Mouse (Mus musculus) stomach, embryonic 16.5 days (tissue): Measurements from ENCODE around the gene 2410004B18Rik. TPM values are rescaled to one million over a fixed set of nuclear protein-coding genes. Genes with fewer than 3 reads are reported as not detected.
A peak's percentile ranks its signal among the peaks of the same experiment; 100 is the strongest.
"Not testable (repeated sequence)": the region's sequence is repeated elsewhere in the genome, so short reads cannot be mapped to it uniquely, and the experiment has no call there.

ENCODE experiments used
- ATAC-seq: fragments of 200-750 bp; cut with Nextera tagmentation; 2 replicates; pipeline ENCODE4 v1.8.0; 2017; ENCODE audit warnings: moderate number of reproducible peaks, moderate TSS enrichment; ENCODE audit not compliant: insufficient read depth, low FRiP score
- H3K27ac ChIP-seq: fragments of 300-500 bp; sonication (generic); 2 replicates; pipeline ENCODE4 v1.5.1; 2014; ENCODE audit warnings: low read length
- H3K27me3 ChIP-seq: fragments of 300-500 bp; sonication (generic); 2 replicates; pipeline ENCODE4 v1.6.1; 2014; ENCODE audit warnings: low read length, control low read depth, mixed read lengths; ENCODE audit not compliant: control insufficient read depth, insufficient read depth
- H3K36me3 ChIP-seq: fragments of 300-500 bp; sonication (generic); 2 replicates; pipeline ENCODE4 v1.6.1; 2014; ENCODE audit warnings: low read length; ENCODE audit not compliant: control insufficient read depth, insufficient read depth
- H3K4me1 ChIP-seq: fragments of 300-500 bp; sonication (generic); 2 replicates; pipeline ENCODE4 v1.6.1; 2014; ENCODE audit warnings: low read length, control low read depth, mixed read lengths; ENCODE audit not compliant: control insufficient read depth, insufficient read depth
- H3K4me2 ChIP-seq: fragments of 300-500 bp; sonication (generic); 2 replicates; pipeline ENCODE4 v1.6.1; 2014; ENCODE audit warnings: low read depth, low read length, mixed read lengths
- H3K4me3 ChIP-seq: fragments of 300-500 bp; sonication (generic); replicated peaks from 2 replicates; pipeline ENCODE4 v1.5.1; 2014; ENCODE audit warnings: mild to moderate bottlenecking, low read length
- H3K9ac ChIP-seq: fragments of 300-500 bp; sonication (generic); 2 replicates; pipeline ENCODE4 v1.6.1; 2014; ENCODE audit warnings: low read length
- H3K9me3 ChIP-seq: fragments of 300-500 bp; sonication (generic); replicated peaks from 2 replicates; pipeline ENCODE4 v1.6.1; 2016; ENCODE audit warnings: low read length, control low read depth; ENCODE audit not compliant: control insufficient read depth
- WGBS: fragments of 180-500 bp; shearing (Covaris S2); extraction: QIAGEN DNeasy Blood & Tissue Kit; methylation state at CpG from one replicate; pipeline ENCODE4 v1.1.7; 2014; 5-methylcytosine and 5-hydroxymethylcytosine counted together
- polyA plus RNA-seq: library from polyadenylated mRNA; unstranded; fragments of >200 nt; fragmentation: Nextera tagmentation; extraction: Ambion mirVana; gene quantifications from 2 replicates; pipeline ENCODE4 v1.2.1, GENCODE M21; 2015

The 2410004B18Rik gene
- polyA plus RNA-seq, 1 experiment from 2014 or later, result 41.2 TPM

GRCm38 (mm10) chr3:145953411-145953810, 15.6 kb downstream of the 2410004B18Rik start:
- ATAC-seq, result no peak
- Histone ChIP-seq H3K4me2 (no peak overlapping the region), H3K4me3 (no peak overlapping the region), H3K9me3 (no peaks in the 10 kb centered on the region), H3K9ac (no peak overlapping the region), H3K4me1 (no peaks in the 10 kb centered on the region), H3K27ac (no peak overlapping the region), H3K36me3 (no peaks in the 10 kb centered on the region), H3K27me3 (no peaks in the 10 kb centered on the region)
- 63% methylated on average over 2 of the region's 2 CpGs for WGBS

- Histone ChIP-seq H3K4me3 (no peak overlapping the region), H3K9ac (no peak overlapping the region), H3K27me3 (no peaks in the 10 kb centered on the region), H3K36me3 (no peaks in the 10 kb centered on the region), H3K4me1 (peaks cover 14% of the 10 kb centered on the region; the same call in 1 of the 2 replicates), H3K9me3 (no peaks in the 10 kb centered on the region), H3K4me2 (no peak overlapping the region), H3K27ac (no peak overlapping the region)
- ATAC-seq, result no peak
- 62% methylated on average over 1 of the region's 1 CpGs for WGBS
Observed at GRCm38 (mm10) chr3:145959824-145960223, 22.0 kb downstream of the 2410004B18Rik start.

- H3K4me2 ChIP-seq, result no peak overlapping the region
- WGBS, result 28% methylated on average over 9 of the region's 9 CpGs
- H3K4me1 ChIP-seq, result peaks cover 14% of the 10 kb centered on the region; the same call in 1 of the 2 replicates
- no peaks in the 10 kb centered on the region for H3K27me3 ChIP-seq
- no peaks in the 10 kb centered on the region for H3K9me3 ChIP-seq
- ATAC-seq, result no peak
- H3K9ac ChIP-seq, result no peak overlapping the region
- H3K36me3 ChIP-seq, result no peaks in the 10 kb centered on the region
- no peak overlapping the region for H3K27ac ChIP-seq
- no peak overlapping the region for H3K4me3 ChIP-seq
Observed at GRCm38 (mm10) chr3:145962411-145962810, 24.6 kb downstream of the 2410004B18Rik start.

- Histone ChIP-seq H3K27me3 (no peaks in the 10 kb centered on the region), H3K4me3 (no peak overlapping the region; the same call in 1 of the 2 replicates), H3K27ac (peak overlapping the region; percentile 93), H3K36me3 (no peaks in the 10 kb centered on the region), H3K9me3 (no peaks in the 10 kb centered on the region), H3K4me2 (peak overlapping the region; percentile 44), H3K9ac (peak overlapping the region; percentile 34), H3K4me1 (peaks cover 14% of the 10 kb centered on the region; the same call in 1 of the 2 replicates)
- WGBS, result 24% methylated on average over 31 of the region's 31 CpGs
- no peak for ATAC-seq
Observed at GRCm38 (mm10) chr3:145963101-145964017, 25.5 kb downstream of the 2410004B18Rik start.

GRCm38 (mm10) chr3:145964018-145964387, 26.2 kb downstream of the 2410004B18Rik start:
- peak; percentile 77; the same call in 1 of the 2 replicates for ATAC-seq
- Histone ChIP-seq H3K9ac (peak overlapping the region; percentile 34), H3K9me3 (no peaks in the 10 kb centered on the region), H3K36me3 (no peaks in the 10 kb centered on the region), H3K4me2 (peak overlapping the region; percentile 44), H3K4me3 (no peak overlapping the region; the same call in 1 of the 2 replicates), H3K27ac (peak overlapping the region; percentile 93), H3K4me1 (peaks cover 14% of the 10 kb centered on the region; the same call in 1 of the 2 replicates), H3K27me3 (no peaks in the 10 kb centered on the region)
- WGBS, result 29% methylated on average over 10 of the region's 10 CpGs

- H3K4me3 ChIP-seq, result no peak overlapping the region; the same call in 1 of the 2 replicates
- 8% methylated on average over 10 of the region's 10 CpGs for WGBS
- ATAC-seq, result peak; percentile 94
- peak overlapping the region; percentile 44 for H3K4me2 ChIP-seq
- H3K27me3 ChIP-seq, result no peaks in the 10 kb centered on the region
- H3K27ac ChIP-seq, result peak overlapping the region; percentile 93
- H3K9ac ChIP-seq, result peak overlapping the region; percentile 27; the same call in 1 of the 2 replicates
- no peaks in the 10 kb centered on the region for H3K9me3 ChIP-seq
- H3K36me3 ChIP-seq, result no peaks in the 10 kb centered on the region
- H3K4me1 ChIP-seq, result peaks cover 14% of the 10 kb centered on the region; the same call in 1 of the 2 replicates
Observed at GRCm38 (mm10) chr3:145964473-145964872, 26.7 kb downstream of the 2410004B18Rik start.

GRCm38 (mm10) chr3:145965583-145965982, 27.8 kb downstream of the 2410004B18Rik start:
- H3K4me2 ChIP-seq, H3K4me3 ChIP-seq, H3K9me3 ChIP-seq, H3K27me3 ChIP-seq, H3K36me3 ChIP-seq, H3K9ac ChIP-seq, ATAC-seq: not testable (repeated sequence)
- Histone ChIP-seq H3K4me1 (peaks cover 14% of the 10 kb centered on the region; the same call in 1 of the 2 replicates), H3K27ac (peak overlapping the region; percentile 93; the same call in 1 of the 2 replicates)
- 75% methylated on average over 3 of the region's 3 CpGs for WGBS

- H3K36me3 ChIP-seq, result no peaks in the 10 kb centered on the region
- no peak overlapping the region for H3K27ac ChIP-seq
- H3K4me3 ChIP-seq, result no peak overlapping the region
- ATAC-seq, result no peak
- H3K9ac ChIP-seq, result no peak overlapping the region
- H3K9me3 ChIP-seq, result no peaks in the 10 kb centered on the region
- H3K4me1 ChIP-seq, result peaks cover 14% of the 10 kb centered on the region; the same call in 1 of the 2 replicates
- H3K27me3 ChIP-seq, result no peaks in the 10 kb centered on the region
- H3K4me2 ChIP-seq, result no peak overlapping the region
- WGBS, result 82% methylated on average over 5 of the region's 5 CpGs
Observed at GRCm38 (mm10) chr3:145966806-145967205, 29.0 kb downstream of the 2410004B18Rik start.

- Histone ChIP-seq H3K27me3 (no peaks in the 10 kb centered on the region), H3K27ac (no peak overlapping the region), H3K9ac (no peak overlapping the region), H3K4me3 (no peak overlapping the region), H3K4me2 (no peak overlapping the region), H3K36me3 (no peaks in the 10 kb centered on the region), H3K4me1 (peaks cover under 1% of the 10 kb centered on the region; the same call in 1 of the 2 replicates), H3K9me3 (0 out of 2 replicates have a peak, but pooled peaks cover 3% of the 10 kb centered on the region)
- WGBS, result 50% methylated on average over 14 of the region's 14 CpGs
- no peak for ATAC-seq
Observed at GRCm38 (mm10) chr3:145969031-145969501, 31.3 kb downstream of the 2410004B18Rik start.
